Mouse (Mus musculus) heart, embryonic 12.5 days (tissue): Measurements from ENCODE around the gene Trim45. TPM values are rescaled to one million over a fixed set of nuclear protein-coding genes. Genes with fewer than 3 reads are reported as not detected.

Experiments used
- ATAC-seq: fragments of 200-750 bp; cut with Nextera tagmentation; 2 replicates; pipeline ENCODE4 v1.8.0; 2017; ENCODE audit warnings: moderate TSS enrichment, moderate library complexity; ENCODE audit not compliant: insufficient number of reproducible peaks, low FRiP score
- H3K27ac ChIP-seq: fragments of 300-500 bp; sonication (generic); 2 replicates; pipeline ENCODE4 v1.5.1; 2016; ENCODE audit warnings: mild to moderate bottlenecking, moderate library complexity; ENCODE audit not compliant: poor library complexity, severe bottlenecking
- H3K27me3 ChIP-seq: fragments of 300-500 bp; sonication (generic); replicated peaks from 2 replicates; pipeline ENCODE4 v1.6.1; 2016; ENCODE audit warnings: mild to moderate bottlenecking, moderate library complexity
- H3K36me3 ChIP-seq: fragments of 300-500 bp; sonication (generic); 2 replicates; pipeline ENCODE4 v1.6.1; 2016; ENCODE audit warnings: mild to moderate bottlenecking, moderate library complexity
- H3K4me1 ChIP-seq: fragments of 300-500 bp; sonication (generic); replicated peaks from 2 replicates; pipeline ENCODE4 v1.6.1; 2016; ENCODE audit warnings: mild to moderate bottlenecking
- H3K4me2 ChIP-seq: fragments of 300-500 bp; sonication (generic); 2 replicates; pipeline ENCODE4 v1.6.1; 2016; ENCODE audit warnings: mild to moderate bottlenecking, moderate library complexity
- H3K4me3 ChIP-seq: fragments of 300-500 bp; sonication (generic); 2 replicates; pipeline ENCODE4 v1.5.1; 2016; ENCODE audit warnings: mild to moderate bottlenecking
- H3K9ac ChIP-seq: fragments of 300-500 bp; sonication (generic); 2 replicates; pipeline ENCODE4 v1.6.1; 2016; ENCODE audit warnings: mild to moderate bottlenecking, moderate library complexity
- H3K9me3 ChIP-seq: fragments of 300-500 bp; sonication (generic); replicated peaks from 2 replicates; pipeline ENCODE4 v1.6.1; 2016; ENCODE audit warnings: mild to moderate bottlenecking, moderate library complexity
- WGBS: fragments of 180-500 bp; shearing (Covaris S2); methylation state at CpG from one replicate; pipeline ENCODE4 v1.1.7; 2016; 5-methylcytosine and 5-hydroxymethylcytosine counted together
- polyA plus RNA-seq: library from polyadenylated mRNA; unstranded; fragments of >200 nt; fragmentation: Nextera tagmentation; extraction: Ambion mirVana; gene quantifications from 2 replicates; pipeline ENCODE4 v1.2.1, GENCODE M21; 2016

The Trim45 gene
- polyA plus RNA-seq = 4.7 and 4.9 TPM in 2 replicates

DNA sequence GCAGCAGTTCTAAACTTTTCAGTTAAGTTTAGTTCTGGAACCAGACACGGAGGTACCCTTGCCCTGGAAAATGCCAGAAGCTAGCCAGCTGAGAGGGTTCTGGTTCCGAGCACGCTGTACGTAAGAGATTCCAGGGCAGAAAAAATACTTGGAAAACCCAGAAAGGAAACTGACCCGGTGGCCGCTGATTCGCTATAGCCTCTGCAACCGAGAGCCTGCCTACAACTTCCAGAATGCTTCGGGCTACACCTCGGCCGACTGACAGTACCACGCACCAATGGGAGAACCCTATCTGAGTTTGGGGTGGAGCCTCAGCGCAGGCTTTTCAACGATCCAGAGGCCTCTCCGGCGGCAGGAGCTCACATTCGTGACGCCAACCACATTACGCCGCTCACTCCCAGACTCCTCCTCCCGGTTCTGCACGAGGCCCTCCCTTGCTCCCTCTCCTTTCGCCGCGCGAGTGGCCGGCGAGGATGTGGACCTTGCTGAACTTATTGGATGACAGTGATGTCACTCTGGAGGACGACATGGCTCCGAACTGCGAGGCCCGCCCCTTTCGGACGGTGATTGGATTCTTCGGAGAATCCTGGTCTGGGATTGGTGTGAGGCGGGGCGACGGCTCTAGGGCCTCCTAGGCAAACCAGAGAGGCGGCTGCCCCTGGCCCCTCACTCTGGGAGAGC is at the start of gene Trim45:
Trim45 (plus strand) TSS at position 378 of the 681 bp plus-strand sequence.
- Histone ChIP-seq H3K4me2 (peak within 1 kb of the TSS; percentile 76), H3K4me1 (peaks cover 27% of the 10 kb centered on the region), H3K36me3 (no peaks in the 10 kb centered on the region; the same call in 1 of the 2 replicates), H3K4me3 (peak within 1 kb of the TSS; percentile 63), H3K27ac (peak within 1 kb of the TSS; percentile 77), H3K9ac (peak within 1 kb of the TSS; percentile 81), H3K27me3 (no peaks in the 10 kb centered on the region), H3K9me3 (no peaks in the 10 kb centered on the region)
- ATAC-seq = peak; percentile 98
- under 1% methylated on average over 39 of the region's 39 CpGs for WGBS

DNA sequence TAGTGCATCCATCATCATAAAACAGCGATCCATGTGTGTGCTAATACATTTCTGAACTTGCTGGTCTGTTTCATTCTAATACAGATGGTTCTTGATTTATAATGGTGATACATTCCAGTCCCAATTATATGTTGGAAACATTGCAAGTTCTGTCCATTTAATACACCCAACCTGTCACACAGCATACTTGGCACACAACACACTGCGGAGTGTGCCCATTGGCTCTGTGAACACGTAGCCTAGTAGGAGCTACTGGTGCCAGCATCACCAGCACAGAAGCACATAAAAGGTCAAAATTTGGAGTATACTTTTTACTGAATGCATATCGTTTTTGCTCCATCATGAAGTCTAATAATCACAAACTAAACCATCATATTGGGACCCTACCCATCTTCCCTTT is 44.9 kb upstream of the Trim45 start:
- H3K27me3 ChIP-seq = no peaks in the 10 kb centered on the region
- H3K27ac ChIP-seq = no peak overlapping the region
- WGBS = 85% methylated on average over 4 of the region's 4 CpGs
- no peak for ATAC-seq
- H3K4me1 ChIP-seq = no peaks in the 10 kb centered on the region
- H3K4me2 ChIP-seq = no peak overlapping the region
- H3K9me3 ChIP-seq = no peaks in the 10 kb centered on the region
- no peaks in the 10 kb centered on the region for H3K36me3 ChIP-seq
- no peak overlapping the region for H3K9ac ChIP-seq
- no peak overlapping the region for H3K4me3 ChIP-seq

DNA sequence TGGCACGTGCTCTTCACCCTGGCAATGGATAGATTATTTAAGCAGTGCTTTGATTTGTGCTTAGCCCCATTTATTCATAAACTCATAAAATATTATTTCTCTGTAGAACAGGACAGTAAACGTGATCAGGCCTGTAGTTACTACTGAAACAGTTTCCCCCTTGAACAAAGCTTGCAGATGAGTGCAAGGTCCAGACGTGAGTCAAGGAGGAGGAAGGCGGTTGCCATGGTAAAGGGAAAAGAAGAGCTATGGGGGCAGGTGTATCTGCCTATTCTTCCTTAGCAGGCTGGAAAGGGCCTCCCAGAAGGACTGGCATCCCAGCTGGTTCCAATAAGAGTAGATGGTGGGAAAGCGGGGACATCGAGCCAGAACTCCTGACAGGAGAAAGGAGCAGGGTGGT is 40.6 kb upstream of the Trim45 start:
- no peak overlapping the region for H3K4me3 ChIP-seq
- 76% methylated on average over 6 of the region's 6 CpGs for WGBS
- no peak for ATAC-seq

DNA sequence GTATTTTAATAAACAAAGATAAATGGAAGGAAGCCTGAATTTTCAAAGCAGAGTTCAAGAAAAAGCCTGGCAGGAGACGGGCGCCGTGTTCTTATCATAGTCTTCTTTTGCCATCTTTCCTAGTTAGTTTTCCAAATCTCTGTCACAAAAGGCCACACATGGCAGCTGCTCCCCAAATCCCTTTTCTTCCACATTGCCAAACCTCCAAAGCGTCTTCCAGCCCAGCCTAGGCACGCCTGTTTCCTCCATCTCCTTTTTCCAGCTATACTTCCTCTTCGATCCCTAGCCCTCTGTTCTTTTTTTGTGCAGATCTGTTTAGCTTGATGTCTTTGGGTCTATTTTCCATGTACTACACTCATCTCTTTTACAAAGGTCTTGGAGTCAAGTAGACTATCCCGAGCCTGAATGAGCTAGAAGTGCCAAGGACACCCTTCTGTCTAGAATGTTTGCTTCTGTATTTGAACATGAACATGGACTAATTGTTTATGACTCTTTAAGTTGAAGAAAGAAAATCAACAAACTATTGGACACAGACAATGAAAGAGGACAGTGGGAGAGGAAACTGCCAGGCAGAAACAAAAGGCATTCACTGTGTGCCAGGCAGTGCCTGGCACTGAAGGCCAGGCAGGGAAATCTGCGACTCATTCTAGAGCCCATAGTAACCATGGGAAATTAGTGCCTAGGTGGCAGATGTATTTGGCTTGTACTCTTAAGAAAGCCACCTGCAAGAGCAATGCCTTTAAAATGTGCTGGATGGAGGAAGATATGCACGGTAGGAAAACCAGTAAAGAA is 40.0 kb upstream of the Trim45 start:
- ATAC-seq = no peak
- no peak overlapping the region for H3K9ac ChIP-seq
- H3K36me3 ChIP-seq = no peaks in the 10 kb centered on the region
- H3K9me3 ChIP-seq = peaks cover 4% of the 10 kb centered on the region
- H3K27me3 ChIP-seq = no peaks in the 10 kb centered on the region
- no peak overlapping the region for H3K4me2 ChIP-seq
- no peak overlapping the region for H3K4me3 ChIP-seq
- no peak overlapping the region for H3K27ac ChIP-seq
- 82% methylated on average over 9 of the region's 9 CpGs for WGBS
- H3K4me1 ChIP-seq = no peaks in the 10 kb centered on the region

More for the DNA sequence above, 40.6 kb upstream of the Trim45 start:
- H3K9me3 ChIP-seq = no peaks in the 10 kb centered on the region
- H3K9ac ChIP-seq = no peak overlapping the region
- no peaks in the 10 kb centered on the region for H3K36me3 ChIP-seq
- no peak overlapping the region for H3K4me2 ChIP-seq
- no peak overlapping the region for H3K27ac ChIP-seq
- H3K4me1 ChIP-seq = no peaks in the 10 kb centered on the region
- no peaks in the 10 kb centered on the region for H3K27me3 ChIP-seq

DNA sequence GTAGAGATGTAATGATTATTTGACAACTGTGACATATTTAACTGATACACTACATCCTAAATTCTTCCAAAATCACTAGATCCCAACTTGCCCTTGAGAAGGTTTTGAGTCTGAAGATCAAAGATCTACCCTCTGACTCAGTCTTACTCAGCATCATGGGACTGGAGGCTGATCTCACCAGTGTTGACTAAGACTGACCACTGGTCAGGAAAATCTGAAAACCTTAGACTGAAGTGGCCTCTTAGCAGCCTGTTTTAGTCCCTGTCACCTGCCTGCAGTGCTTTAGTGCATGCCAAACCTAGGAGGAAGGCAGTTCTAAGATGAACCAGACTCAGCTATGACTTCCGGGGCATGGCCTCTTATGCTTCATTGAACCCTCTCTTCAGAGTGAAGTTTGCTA is 32.8 kb upstream of the Trim45 start:
- H3K4me1 ChIP-seq = no peaks in the 10 kb centered on the region
- H3K27ac ChIP-seq = no peak overlapping the region
- no peak overlapping the region for H3K4me3 ChIP-seq
- peaks cover 5% of the 10 kb centered on the region for H3K9me3 ChIP-seq
- no peak for ATAC-seq
- no peak overlapping the region for H3K9ac ChIP-seq
- H3K27me3 ChIP-seq = no peaks in the 10 kb centered on the region
- no peaks in the 10 kb centered on the region for H3K36me3 ChIP-seq
- H3K4me2 ChIP-seq = no peak overlapping the region
- WGBS = 86% methylated on average over 1 of the region's 1 CpGs

DNA sequence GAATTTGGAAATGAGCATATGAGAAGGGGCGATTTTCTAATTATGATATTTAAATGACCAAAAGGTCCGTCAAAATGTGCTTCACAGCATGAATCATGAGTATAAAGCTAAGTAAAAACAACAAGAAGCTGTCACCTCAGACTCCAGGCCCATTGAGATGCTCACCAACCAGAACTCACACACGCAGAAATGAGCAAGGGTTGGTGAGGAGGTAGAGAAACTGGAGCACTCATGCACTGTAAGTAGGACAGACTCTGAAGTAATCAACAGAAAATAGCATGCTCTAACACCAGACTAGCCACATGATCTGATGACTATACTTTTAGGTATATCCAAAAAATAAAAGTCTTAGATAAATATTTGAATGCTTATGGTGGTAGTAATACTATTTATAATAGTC is 31.6 kb upstream of the Trim45 start:
- no peak overlapping the region for H3K27ac ChIP-seq
- no peak overlapping the region for H3K9ac ChIP-seq
- ATAC-seq = no peak
- no peaks in the 10 kb centered on the region for H3K4me1 ChIP-seq
- 80% methylated on average over 3 of the region's 3 CpGs for WGBS
- H3K4me2 ChIP-seq = no peak overlapping the region
- H3K27me3 ChIP-seq = no peaks in the 10 kb centered on the region
- no peak overlapping the region for H3K4me3 ChIP-seq
- H3K36me3 ChIP-seq = no peaks in the 10 kb centered on the region
- H3K9me3 ChIP-seq = peaks cover 5% of the 10 kb centered on the region

DNA sequence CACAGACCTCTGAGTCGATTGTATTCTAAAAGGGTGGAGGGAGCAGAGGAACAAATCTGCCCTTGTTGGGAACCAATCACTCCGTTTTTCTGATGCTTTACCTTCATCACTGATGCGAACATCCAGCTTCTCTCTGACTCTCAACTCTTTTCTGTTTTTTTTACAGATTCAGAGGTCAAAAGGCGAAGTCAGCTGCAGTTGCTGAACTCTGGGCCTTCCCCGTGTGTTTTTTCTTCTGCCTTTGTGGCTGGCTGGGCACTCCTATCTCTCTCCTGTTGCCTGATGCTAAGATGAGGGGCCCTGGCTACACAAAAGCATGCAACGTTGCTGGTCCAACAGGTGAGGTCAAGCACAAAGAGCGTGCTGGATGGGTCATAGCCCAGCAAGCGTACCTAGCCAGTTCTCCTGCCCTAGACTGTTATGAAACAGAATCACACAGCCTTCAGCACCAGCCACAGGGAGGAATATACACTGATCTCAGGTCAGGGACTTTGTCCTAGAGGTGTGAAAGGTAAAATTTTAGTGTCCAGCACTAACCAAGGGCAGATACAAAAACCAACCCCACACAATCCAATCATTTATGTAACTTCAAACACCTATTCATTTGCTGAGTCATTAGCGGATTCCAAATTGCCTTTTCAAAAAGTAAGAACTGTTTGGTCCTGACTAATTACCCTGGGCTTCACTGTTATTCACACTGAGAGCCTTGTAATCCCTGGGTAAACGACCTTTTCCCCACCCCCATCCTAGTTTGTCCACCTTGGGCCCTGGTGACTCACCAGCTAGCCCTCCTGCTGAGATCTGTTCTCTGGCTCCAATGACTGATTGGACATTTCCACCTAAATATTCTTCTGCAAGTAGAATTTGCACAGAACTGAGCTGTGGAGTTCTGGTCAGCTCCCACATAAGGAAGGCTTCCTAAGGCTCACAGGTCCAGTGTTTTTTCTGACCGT is 29.3 kb upstream of the Trim45 start:
- Histone ChIP-seq H3K4me1 (0 out of 2 replicates have a peak, but pooled peaks cover 2% of the 10 kb centered on the region), H3K4me2 (no peak overlapping the region), H3K36me3 (no peaks in the 10 kb centered on the region), H3K27ac (no peak overlapping the region), H3K9me3 (no peaks in the 10 kb centered on the region), H3K27me3 (no peaks in the 10 kb centered on the region), H3K9ac (no peak overlapping the region), H3K4me3 (no peak overlapping the region)
- ATAC-seq = no peak
- WGBS = 62% methylated on average over 11 of the region's 11 CpGs

DNA sequence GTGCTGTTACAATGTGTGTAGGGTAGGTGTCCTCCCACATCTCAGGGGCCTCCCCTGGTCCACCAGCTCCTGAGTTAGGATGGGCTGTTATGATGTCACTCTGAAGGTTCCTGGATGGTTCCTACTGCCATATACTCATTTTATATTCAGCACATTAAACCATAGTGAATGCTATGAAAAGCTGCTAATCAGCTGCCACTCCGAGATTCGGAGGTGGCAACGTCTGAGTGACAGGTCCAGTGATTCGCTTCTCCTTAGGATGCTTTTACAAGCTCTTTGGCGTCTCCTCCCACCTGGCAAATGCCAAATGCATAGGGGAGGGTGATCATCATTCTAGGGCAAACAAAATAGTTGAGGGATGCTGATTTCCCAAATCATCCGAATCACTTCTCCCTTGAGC is 26.5 kb upstream of the Trim45 start:
- H3K9me3 ChIP-seq = no peaks in the 10 kb centered on the region
- H3K27ac ChIP-seq = no peak overlapping the region
- H3K9ac ChIP-seq = no peak overlapping the region
- 72% methylated on average over 6 of the region's 6 CpGs for WGBS
- H3K4me2 ChIP-seq = no peak overlapping the region
- no peaks in the 10 kb centered on the region for H3K36me3 ChIP-seq
- H3K4me1 ChIP-seq = 0 out of 2 replicates have a peak, but pooled peaks cover 4% of the 10 kb centered on the region
- H3K27me3 ChIP-seq = no peaks in the 10 kb centered on the region
- H3K4me3 ChIP-seq = no peak overlapping the region
- no peak for ATAC-seq

DNA sequence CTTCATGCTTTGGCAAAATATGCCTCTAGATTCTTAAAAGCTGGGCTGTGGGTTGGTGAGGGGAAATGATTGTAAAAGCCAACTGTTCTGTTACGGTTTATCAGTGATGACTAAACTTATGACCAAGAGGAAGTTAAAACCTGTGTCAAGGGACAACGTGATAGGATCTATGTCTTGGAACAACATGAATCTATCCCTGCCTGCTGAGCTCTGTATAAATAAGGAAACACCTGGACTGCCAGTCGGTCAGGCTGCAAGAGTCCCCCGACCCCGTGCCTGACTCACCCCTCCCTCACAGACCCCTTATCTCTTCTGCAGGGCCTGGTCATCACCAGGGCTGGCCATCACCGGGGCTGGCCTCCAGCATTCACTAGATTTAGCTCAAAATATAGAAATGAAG is 15.9 kb upstream of the Trim45 start:
- Histone ChIP-seq H3K4me1 (peaks cover 24% of the 10 kb centered on the region), H3K27me3 (no peaks in the 10 kb centered on the region), H3K4me3 (no peak overlapping the region), H3K36me3 (no peaks in the 10 kb centered on the region), H3K9me3 (no peaks in the 10 kb centered on the region), H3K9ac (no peak overlapping the region), H3K27ac (no peak overlapping the region), H3K4me2 (no peak overlapping the region)
- WGBS = 15% methylated on average over 6 of the region's 6 CpGs
- 0 out of 2 replicates have a peak, but pooled peaks have one; percentile 25 for ATAC-seq

DNA sequence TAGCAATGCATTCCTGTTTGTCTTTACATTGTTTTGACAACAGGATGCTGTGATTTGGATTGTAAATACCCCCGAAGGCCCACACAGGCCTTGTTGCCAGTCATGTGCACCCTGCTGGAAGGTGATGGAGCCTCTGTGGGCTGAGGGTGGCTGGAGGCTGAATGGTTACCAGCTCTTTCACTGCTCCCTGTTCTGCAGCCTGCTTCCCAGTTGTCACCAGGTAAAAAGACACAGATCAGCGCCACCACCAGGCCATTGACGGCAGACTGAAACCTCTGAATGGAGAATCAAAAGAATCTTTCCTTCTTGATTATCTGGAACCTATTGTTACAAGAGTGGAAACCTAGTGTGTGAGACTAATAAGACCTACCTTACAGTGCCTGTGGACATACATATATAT is 15.1 kb upstream of the Trim45 start:
- H3K9ac ChIP-seq = no peak overlapping the region

DNA sequence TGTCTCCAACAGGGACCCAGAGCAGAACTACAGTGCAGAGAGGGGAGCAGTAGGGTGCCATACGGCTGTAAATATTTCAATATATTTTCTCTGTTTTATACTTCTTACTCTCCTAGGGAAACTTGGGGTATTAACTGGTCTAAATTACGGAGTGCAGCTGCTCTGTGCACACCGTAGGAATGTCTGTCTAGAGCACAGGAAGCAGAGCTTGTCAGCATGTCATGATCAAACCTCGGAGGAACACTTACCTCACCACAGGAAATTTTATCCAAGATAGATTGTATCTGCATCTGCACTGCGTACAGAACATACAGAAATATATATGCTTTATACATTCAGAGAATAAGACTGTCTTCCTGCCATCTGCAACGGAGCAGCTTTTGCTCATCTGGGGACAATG is 13.4 kb upstream of the Trim45 start:
- H3K4me1 ChIP-seq = peaks cover 29% of the 10 kb centered on the region
- WGBS = 31% methylated on average over 6 of the region's 6 CpGs
- no peak overlapping the region for H3K4me2 ChIP-seq
- H3K36me3 ChIP-seq = no peaks in the 10 kb centered on the region
- ATAC-seq = no peak
- H3K4me3 ChIP-seq = no peak overlapping the region
- H3K9me3 ChIP-seq = no peaks in the 10 kb centered on the region
- no peak overlapping the region for H3K27ac ChIP-seq
- no peaks in the 10 kb centered on the region for H3K27me3 ChIP-seq
- H3K9ac ChIP-seq = no peak overlapping the region

More for the DNA sequence above, 15.1 kb upstream of the Trim45 start:
- Histone ChIP-seq H3K27ac (no peak overlapping the region), H3K36me3 (no peaks in the 10 kb centered on the region), H3K27me3 (no peaks in the 10 kb centered on the region), H3K4me2 (no peak overlapping the region), H3K9me3 (no peaks in the 10 kb centered on the region), H3K4me3 (no peak overlapping the region), H3K4me1 (peaks cover 29% of the 10 kb centered on the region)
- no peak for ATAC-seq
- 30% methylated on average over 3 of the region's 3 CpGs for WGBS
